Mouse (Mus musculus) layer of hippocampus, adult 2 months (tissue): ENCODE data around the gene Kif6. TPM values are rescaled to one million over a fixed set of nuclear protein-coding genes. Genes with fewer than 3 reads are reported as not detected.

Experiments
- DNase-seq, 2 experiments: peaks; one replicate each; pipeline ENCODE4 v3.0.0; 2022; ENCODE audit warnings: low spot score in 2 of 2
- H3K27ac ChIP-seq: fragments of 200-600 bp; 2 replicates; pipeline ENCODE4 v1.8.1; 2022
- H3K4me3 ChIP-seq: fragments of 200-600 bp; 2 replicates; pipeline ENCODE4 v1.8.1; 2022; ENCODE audit warnings: mild to moderate bottlenecking
- CTCF ChIP-seq: fragments of 200-600 bp; conservative IDR thresholded peaks from 2 replicates; pipeline ENCODE4 v1.8.1; 2022; ENCODE audit warnings: antibody characterized with exemption, mild to moderate bottlenecking, moderate library complexity
- total RNA-seq, 2 experiments: library from RNA; stranded (reverse); gene quantifications; 2 replicates each; pipeline ENCODE4 v1.2.3; 2021

The Kif6 gene
- total RNA-seq, 2 experiments from 2014 or later = 5.0 to 6.1 TPM

DNA sequence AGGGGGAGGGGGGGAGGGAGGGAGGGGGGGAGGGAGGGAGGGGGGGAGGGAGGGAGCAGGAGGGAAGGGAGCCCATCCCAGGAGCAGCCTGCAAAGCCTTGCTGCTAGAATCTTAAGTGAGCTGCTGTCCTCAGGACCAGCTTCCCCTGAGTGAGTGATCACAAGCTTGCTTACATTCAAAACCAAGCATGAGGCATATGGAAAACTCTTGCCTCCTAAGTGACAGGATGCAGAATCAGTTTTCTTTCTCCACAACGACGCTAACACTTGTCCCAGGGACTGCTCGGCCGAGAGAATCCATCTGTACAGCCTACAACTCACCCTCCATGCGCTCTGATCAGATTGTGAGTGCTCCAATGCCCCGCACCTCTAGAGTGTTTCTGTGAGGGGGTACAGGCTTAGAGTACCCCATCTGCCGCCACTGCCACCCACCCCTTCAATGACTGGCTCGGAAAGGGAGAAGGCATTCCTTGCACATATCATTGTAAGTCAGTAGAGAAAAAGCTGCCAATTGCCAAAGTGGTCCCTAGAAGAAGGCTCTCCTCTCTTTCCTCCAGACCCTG, 251.8 kb downstream of the Kif6 start:
- no peak overlapping the region for H3K4me3 ChIP-seq
- no peak for TF ChIP-seq CTCF
- peak overlapping the region; percentile 39; the same call in 1 of the 2 replicates for H3K27ac ChIP-seq
- peak; percentile 16 to 50 for DNase-seq

DNA sequence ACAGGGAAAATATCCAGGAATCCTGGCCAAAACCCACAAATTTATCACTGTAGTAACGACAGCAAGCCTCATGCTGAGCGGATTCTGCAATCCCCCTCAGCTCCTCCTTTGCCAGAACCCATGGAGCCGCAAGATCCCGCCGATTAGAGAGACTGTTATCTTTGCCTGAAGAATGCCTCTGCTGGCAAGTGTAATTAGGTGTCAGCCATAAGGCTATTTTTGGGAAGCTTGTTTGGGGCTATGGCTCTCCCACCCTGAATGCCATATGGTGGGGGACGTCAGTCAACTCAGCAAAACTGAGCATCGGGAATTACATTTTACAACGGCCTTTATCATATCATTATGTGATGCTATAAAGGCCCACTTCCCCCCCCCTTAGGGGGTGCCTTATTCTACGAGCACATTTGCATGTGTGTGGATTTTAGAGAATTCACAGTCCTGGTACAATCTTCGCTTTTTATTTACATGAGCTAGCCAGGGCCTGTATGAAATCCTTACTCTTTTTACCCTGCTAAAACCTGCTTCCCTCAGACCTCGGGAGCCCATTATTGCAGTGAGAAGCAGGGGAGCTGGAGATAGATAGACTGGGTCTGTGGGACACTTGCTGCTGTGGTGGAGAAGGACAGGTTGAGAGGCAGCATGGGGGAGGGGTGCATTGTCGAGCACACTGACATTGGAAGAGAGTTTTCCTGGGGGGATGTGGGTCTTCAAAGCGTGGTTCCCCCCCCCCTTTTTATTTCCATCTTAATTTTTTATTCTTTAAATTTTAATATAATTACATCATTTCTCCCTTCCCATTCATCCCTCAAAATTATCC, 252.6 kb downstream of the Kif6 start:
- Histone ChIP-seq H3K27ac (peak overlapping the region; percentile 39; the same call in 1 of the 2 replicates), H3K4me3 (no peak overlapping the region)
- peak; percentile 44 for DNase-seq
- TF ChIP-seq CTCF = no peak

DNA sequence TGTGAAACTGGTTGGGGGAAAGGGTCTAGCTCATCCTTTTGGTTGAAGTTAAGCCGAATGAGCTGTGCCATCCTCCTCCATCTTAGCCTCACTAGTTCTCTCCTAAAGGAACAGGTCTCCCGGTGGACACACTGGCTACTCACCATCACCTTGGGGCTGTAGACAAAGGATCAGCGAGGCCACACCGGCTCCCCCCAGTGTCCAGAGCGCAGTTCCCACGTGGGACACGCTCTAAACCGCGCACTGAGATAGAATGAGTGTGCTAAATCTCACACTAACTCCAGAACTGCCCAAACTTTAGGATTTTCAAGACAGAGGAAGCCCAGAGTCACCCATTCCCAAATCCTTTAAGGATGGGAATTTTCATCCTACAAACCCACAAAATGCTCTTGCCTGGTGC, 254.3 kb downstream of the Kif6 start:
- Histone ChIP-seq H3K27ac (no peak overlapping the region), H3K4me3 (no peak overlapping the region)
- no peak for DNase-seq
- no peak for TF ChIP-seq CTCF

DNA sequence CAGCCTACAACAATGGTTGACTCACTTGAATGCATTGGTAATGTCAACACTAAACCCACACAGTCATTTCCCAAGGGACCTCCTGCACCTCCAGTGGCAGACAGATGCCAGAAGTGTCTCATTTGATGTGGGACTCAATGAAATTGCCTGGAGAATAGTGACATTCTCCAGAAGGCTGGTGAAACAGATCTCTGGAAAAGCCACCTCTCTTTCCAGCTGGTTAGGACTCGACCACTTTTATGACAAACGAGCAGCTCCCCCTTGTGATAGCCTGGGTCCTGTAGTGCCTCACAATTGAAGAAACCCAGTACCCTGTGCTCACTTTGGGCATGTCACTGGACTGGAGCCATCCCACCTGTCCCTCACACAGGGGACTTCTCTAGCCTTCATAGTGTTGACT, 257.4 kb downstream of the Kif6 start:
- DNase-seq = no peak
- H3K27ac ChIP-seq = no peak overlapping the region
- peak; percentile 64 for TF ChIP-seq CTCF
- H3K4me3 ChIP-seq = no peak overlapping the region

DNA sequence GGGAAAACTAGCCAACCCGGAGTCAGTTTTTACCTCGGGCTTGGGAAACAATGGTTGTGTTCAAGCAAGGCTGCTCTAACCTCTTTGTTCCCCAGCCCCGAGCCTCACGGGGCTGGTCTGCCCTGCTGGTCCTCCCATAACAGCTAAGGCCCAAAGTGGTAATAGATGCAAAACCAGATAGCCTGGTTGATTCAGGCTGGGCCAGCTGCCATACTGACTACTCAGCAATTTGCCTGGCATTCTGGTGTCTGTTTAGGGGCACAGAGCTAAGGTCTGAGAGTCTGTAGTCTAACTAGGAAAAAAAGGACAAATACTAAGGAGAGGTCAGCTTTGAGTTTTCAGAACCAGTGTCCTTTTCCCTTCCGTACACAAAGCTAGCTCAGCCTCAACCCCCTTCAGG, 259.8 kb downstream of the Kif6 start:
- no peak for TF ChIP-seq CTCF
- Histone ChIP-seq H3K27ac (no peak overlapping the region), H3K4me3 (no peak overlapping the region)
- no peak for DNase-seq

DNA sequence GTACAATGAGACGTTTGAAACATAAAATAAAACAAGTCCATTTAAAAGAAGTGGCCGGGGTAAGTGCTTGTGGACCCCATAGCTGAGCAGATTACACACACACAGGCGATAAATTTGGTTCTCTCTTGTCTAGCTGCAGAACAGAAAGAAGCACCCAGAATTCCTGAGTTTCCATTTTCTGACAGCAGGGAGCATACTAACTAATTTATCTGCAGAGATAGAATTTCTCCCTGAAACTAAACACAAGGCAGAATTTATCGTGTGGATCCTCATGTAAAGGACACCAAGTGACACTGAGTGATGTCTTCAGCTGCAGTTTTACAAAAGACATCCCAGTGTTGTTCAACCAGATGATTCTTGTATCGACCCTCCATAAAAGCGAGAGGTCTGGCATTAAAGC, 260.5 kb downstream of the Kif6 start:
- Histone ChIP-seq H3K27ac (peak overlapping the region; percentile 47; the same call in 1 of the 2 replicates), H3K4me3 (no peak overlapping the region)
- DNase-seq = no peak
- TF ChIP-seq CTCF = peak; percentile 67

DNA sequence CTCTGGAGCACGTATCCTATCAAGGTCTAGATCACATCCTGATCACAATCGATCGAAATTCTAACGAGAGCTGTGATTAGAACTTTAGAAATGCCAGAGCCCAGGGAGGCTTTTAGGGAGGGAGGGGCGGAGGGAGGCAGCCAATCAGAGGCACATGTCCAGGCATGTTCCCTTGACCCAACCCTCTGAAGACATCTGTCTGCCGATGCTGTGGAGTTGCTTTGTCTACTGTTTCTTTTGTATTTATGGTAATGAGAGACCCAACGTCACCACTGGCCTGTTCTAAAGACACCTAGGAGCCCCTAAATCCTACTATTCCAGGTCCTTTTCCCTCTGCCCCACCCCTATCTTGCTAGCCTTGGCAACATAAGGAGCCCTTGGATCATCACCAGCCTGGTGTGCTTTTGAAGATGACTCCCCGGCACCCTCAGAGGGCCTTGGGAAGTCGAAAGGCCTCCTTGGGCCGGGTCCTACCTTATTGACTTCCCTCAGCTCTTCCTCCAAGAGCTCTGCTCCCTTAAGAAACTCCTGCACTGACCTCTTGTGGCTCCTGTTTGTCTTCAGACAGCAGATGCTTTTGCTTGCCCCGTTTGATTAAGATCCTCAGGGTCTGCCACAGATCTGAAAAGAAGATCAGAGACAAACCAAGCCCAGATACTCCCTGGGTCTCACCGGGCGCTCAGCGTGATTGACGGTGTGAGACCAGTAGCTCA, 261.2 kb downstream of the Kif6 start:
- no peak for DNase-seq
- TF ChIP-seq CTCF = peak; percentile 19
- H3K4me3 ChIP-seq = no peak overlapping the region
- peak overlapping the region; percentile 47; the same call in 1 of the 2 replicates for H3K27ac ChIP-seq

DNA sequence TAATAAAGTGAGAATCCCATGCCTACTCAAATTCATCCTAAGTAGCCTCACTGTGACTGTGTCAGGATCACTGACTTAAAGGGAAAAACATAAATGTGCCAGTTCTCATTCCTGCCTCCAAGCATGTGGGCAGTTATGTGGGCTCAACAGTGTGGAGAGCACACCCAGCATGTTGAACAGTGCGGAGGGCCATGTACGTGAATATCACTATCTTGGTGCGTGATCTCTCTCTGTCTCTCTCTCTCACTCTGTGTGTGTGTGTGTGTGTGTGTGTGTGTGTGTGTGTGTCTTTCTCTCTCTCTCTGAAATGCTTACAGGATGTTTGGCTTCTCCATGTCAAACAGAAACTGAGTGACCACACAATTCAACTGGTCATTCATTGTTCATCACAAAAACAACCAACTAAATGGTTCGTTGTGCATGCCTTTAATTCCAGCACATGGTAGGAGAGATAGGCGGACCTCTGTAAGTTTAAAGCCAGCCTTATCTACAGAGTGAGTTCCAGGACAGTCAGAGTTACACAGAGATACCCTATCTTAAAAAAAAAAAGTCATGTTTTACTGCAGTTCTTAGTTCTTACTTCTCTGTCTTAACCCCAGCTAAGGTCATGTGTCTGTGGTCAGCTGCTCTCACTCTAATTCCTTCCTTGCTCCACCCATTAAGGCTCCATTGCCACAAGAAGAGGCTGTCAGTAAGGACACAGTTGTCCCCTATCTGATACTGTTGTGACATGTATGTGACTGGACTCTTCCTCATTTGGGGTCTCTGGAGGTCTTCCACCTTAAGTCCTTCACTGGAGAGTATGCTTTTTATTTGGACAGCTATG, 266.2 kb downstream of the Kif6 start:
- no peak for TF ChIP-seq CTCF
- DNase-seq = no peak
- H3K27ac ChIP-seq = no peak overlapping the region

DNA sequence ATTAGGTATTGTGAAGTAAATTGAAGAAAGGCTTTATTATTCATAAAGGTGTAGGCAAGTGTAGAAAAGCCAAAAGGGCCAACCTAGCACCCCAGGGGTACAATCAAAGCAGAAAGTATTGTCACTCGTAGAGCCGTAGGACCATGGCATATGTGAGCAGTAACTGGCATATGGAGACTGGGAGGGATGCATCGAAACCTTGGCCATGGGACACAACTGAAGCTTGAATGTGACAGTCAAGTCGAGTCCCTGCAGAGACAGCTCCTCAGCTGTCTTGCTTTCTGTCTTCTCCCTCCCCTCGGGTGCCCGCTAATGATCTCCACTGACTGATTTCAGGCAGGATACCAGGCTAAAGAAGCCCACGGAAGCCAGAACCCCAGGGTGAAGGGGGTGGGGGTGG, 266.9 kb downstream of the Kif6 start:
- DNase-seq = no peak
- TF ChIP-seq CTCF = no peak
- Histone ChIP-seq H3K27ac (no peak overlapping the region), H3K4me3 (no peak overlapping the region)

More for the DNA sequence above, 266.2 kb downstream of the Kif6 start:
- H3K4me3 ChIP-seq = no peak overlapping the region

DNA sequence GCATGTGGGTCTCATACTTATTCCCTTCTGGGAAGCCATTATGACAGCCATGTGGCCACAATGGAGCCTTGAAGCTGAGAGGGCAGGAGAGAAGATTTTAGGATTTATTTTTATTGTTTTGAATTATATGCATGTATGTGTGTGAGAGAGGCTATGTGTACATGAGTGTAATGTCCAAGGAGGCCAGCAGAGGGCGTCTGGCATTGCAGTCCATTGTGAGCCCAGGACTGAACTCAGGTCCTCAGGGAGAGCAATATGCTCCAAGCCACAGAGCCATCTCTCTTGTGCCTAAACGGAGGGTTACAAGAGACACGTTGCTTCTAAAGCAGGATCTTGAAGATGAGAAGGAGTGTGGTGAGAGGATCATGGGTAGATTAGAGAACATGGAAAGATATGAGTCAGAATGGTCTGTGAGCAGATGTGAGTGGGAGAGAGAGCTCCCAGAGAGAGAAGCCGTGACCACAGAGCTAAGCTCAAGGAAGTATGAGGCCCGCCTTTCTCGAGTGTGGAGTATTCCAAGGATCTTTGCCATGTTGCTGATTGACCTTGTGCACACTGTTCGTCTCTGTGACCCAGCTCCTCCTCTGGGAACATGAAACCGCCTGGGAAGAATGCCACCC, 268.3 kb downstream of the Kif6 start:
- no peak overlapping the region for H3K4me3 ChIP-seq
- peak; percentile 61 for TF ChIP-seq CTCF
- no peak overlapping the region for H3K27ac ChIP-seq
- no peak for DNase-seq

DNA sequence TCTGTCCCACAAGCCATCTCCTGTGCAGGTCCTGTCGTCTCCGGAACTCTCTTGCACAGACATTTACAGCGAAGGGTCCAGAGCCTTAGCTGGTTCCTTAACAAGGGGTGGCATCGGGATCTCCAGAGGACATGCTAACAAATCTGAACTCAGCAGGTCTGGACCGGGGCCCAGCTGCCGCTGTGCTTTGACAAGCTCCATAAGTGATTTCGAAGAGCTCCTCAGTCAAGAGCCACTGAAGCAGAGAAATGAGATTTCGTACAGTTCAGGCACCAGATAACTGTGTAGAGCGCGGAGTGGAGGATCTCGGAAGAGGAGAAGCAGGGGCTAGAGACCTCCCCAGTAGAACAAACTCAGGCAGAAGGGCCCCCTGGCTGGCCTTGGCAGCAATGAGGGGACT, 270.1 kb downstream of the Kif6 start:
- Histone ChIP-seq H3K4me3 (no peak overlapping the region), H3K27ac (no peak overlapping the region)
- no peak for DNase-seq
- TF ChIP-seq CTCF = no peak

DNA sequence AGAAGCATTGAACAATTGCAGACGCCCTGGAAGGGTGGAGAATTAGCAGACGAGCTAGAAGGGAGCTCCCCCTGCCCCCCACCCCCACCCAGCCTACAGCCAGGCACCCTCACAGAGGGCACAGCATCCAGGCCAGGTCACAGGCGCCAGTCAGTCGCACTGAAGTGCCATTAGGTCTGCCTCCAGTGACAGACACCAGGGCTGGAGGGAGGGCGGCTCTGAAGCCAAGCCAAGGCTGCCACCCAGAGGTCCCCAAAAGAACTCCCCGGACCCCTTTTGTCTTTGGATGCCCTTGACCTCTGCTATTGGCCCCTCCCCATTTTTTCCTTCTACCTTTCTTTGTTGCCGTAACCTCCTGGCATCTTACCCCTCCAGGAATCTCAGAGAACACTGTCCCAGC, 274.7 kb downstream of the Kif6 start:
- peak; percentile 66 for TF ChIP-seq CTCF
- no peak for DNase-seq
- Histone ChIP-seq H3K4me3 (no peak overlapping the region), H3K27ac (no peak overlapping the region)
